Mouse (Mus musculus) heart, adult 2 months (tissue): ENCODE results near the gene Ly6g6e.

Source experiments
- CTCF ChIP-seq: fragments of 200-600 bp; IDR thresholded peaks from 2 replicates; pipeline ENCODE4 v1.8.1; 2022; ENCODE audit warnings: antibody characterized with exemption, mild to moderate bottlenecking, moderate library complexity
- EP300 ChIP-seq: fragments of 200-500 bp; IDR thresholded peaks from 2 replicates; pipeline ENCODE4 v1.6.1; 2011; ENCODE audit warnings: low read depth, low read length, control low read depth; ENCODE audit not compliant: insufficient read depth
- POLR2A ChIP-seq: fragments of 200-500 bp; IDR thresholded peaks from 2 replicates; pipeline ENCODE4 v1.6.1; 2011; ENCODE audit warnings: mild to moderate bottlenecking, low read depth, low read length, control low read depth; ENCODE audit not compliant: insufficient read depth

DNA sequence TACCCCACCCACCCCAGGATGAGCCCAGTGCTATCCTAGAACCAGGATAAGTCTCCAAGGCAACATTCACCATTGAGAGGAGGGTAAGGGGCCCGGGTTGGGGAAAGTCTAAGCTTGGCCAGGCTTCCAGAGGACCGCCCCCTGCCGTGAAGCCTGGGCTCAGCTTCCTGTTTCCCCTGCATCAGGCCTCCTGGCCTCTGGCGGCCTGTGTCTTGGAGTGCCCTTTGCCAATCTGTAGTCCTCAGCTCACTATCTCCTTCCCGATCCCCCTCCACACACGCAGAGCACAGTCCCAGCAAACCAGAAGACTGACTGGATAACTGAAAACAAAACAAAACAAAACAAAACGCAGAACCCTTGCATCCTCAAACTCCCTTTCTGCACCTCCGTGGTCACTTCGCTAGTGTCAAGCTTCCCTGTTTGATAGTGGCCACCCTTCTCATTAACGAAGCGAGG is 27.1 kb upstream of the Ly6g6e start, which contains the start of gene Clic1:
- TF ChIP-seq CTCF (peak; percentile 36), POLR2A (peak; percentile 75), EP300 (no peak)
